Mouse (Mus musculus) kidney, adult 2 months (tissue): ENCODE measurements around the gene Srsf4.

Source experiments
- CTCF ChIP-seq: fragments of 200-500 bp; conservative IDR thresholded peaks from 2 replicates; pipeline ENCODE4 v1.5.1; 2011; ENCODE audit warnings: low read depth, mild to moderate bottlenecking, control low read depth, low read length, moderate library complexity, mixed read lengths; ENCODE audit not compliant: insufficient read depth, insufficient read length
- POLR2A ChIP-seq: fragments of 200-500 bp; IDR thresholded peaks from one replicate; pipeline ENCODE4 v1.6.1; 2011; ENCODE audit warnings: low read depth, low read length, control low read depth

DNA sequence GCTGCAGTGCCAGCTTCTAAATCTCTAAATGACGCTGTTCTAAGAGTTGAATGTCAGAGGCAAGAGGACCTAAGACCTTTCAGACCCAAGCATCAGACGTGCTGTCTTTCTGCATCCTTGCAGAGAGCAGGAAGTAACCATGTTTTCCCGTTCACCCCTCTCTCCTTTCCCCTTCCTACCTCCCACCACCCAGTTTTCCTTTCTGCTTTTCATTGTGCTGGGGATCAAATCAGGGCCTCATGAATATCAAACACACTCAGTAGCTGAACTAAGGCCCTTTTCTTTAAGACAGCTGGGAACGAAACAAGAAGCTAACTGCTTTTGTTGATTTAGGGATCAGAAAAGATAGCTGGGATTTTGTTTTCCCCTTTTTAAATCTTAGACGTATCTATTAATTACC is 76.5 kb downstream of the Srsf4 start:
- no peak for TF ChIP-seq CTCF
- TF ChIP-seq POLR2A, result no peak
